Mouse (Mus musculus) CH12.LX (cell line): ENCODE results near the gene Prrt3. TPM values are rescaled to one million over a fixed set of nuclear protein-coding genes. Genes with fewer than 3 reads are reported as not detected.

Source experiments
- DNase-seq: peaks from one replicate; pipeline ENCODE4 v3.0.0-alpha.2; 2013; ENCODE audit errors: extremely low read depth
- H3K27ac ChIP-seq: 2 replicates; pipeline ENCODE4 v1.5.1; 2012; ENCODE audit warnings: low read depth, mild to moderate bottlenecking, control low read depth, moderate library complexity; ENCODE audit not compliant: insufficient read depth
- H3K27me3 ChIP-seq: replicated peaks from 2 replicates; pipeline ENCODE3; 2012; ENCODE audit warnings: inconsistent platforms
- H3K36me3 ChIP-seq, 2 experiments: replicated peaks in 1 of 2; 2 replicates each; pipeline versions ENCODE3 to v1.6.1; 2012; ENCODE audit warnings: inconsistent platforms in 1 of 2, low read length in 1 of 2, mild to moderate bottlenecking in 1 of 2, mixed read lengths in 1 of 2, moderate library complexity in 1 of 2; ENCODE audit not compliant: control insufficient read depth in 1 of 2, insufficient read depth in 1 of 2
- H3K4me1 ChIP-seq, 2 experiments: 2 replicates each; pipeline ENCODE4 v1.6.1; 2012; ENCODE audit warnings: inconsistent platforms in 1 of 2, moderate library complexity in 1 of 2; ENCODE audit not compliant: insufficient read depth in 2 of 2, control insufficient read depth in 1 of 2
- H3K4me2 ChIP-seq: 2 replicates; pipeline ENCODE4 v1.6.1; 2012; ENCODE audit warnings: low read depth, mild to moderate bottlenecking, control low read depth; ENCODE audit not compliant: poor library complexity, insufficient read depth, severe bottlenecking
- H3K4me3 ChIP-seq, 3 experiments: fragments of 150-350 bp in 1 of 3; sonication (generic) in 1 of 3; replicated peaks in 1 of 3; 2 replicates each; pipeline versions ENCODE3 to v1.5.1; 2011 to 2012; ENCODE audit warnings: low read depth in 2 of 3, low read length in 2 of 3, mild to moderate bottlenecking in 2 of 3, moderate library complexity in 2 of 3, control low read depth in 1 of 3, improper control_type of control experiment in 1 of 3, inconsistent platforms in 1 of 3, mixed read lengths in 1 of 3; ENCODE audit not compliant: poor library complexity in 1 of 3
- H3K79me2 ChIP-seq: replicated peaks from 2 replicates; pipeline ENCODE4 v1.6.1; 2012; ENCODE audit warnings: mild to moderate bottlenecking, moderate library complexity; ENCODE audit not compliant: control insufficient read depth, poor library complexity, insufficient read depth, severe bottlenecking; ENCODE audit errors: extremely low read depth
- H3K9ac ChIP-seq: 2 replicates; pipeline ENCODE4 v1.6.1; 2012; ENCODE audit warnings: low read depth, mild to moderate bottlenecking, control low read depth, moderate library complexity; ENCODE audit not compliant: insufficient read depth
- H3K9me3 ChIP-seq: replicated peaks from 2 replicates; pipeline ENCODE3; 2012; ENCODE audit warnings: low read length, inconsistent platforms, mixed read lengths
- CHD1 ChIP-seq: IDR thresholded peaks from 2 replicates; pipeline ENCODE4 v1.6.1; 2012; ENCODE audit warnings: low read depth, low read length, improper control_type of control experiment, inconsistent platforms
- CTCF ChIP-seq, 2 experiments: IDR thresholded peaks in 1 of 2; conservative IDR thresholded peaks in 1 of 2; 2 replicates each; pipeline ENCODE4 v1.5.1; 2011 to 2012; ENCODE audit warnings: low read depth in 2 of 2, low read length in 2 of 2, improper control_type of control experiment in 1 of 2, inconsistent platforms in 1 of 2, mild to moderate bottlenecking in 1 of 2, moderate library complexity in 1 of 2
- E2F4 ChIP-seq: IDR thresholded peaks from 2 replicates; pipeline ENCODE4 v1.6.1; 2011; ENCODE audit warnings: low read depth, low read length, improper control_type of control experiment; ENCODE audit not compliant: insufficient replicate concordance
- ELF1 ChIP-seq: IDR thresholded peaks from 2 replicates; pipeline ENCODE4 v1.6.1; 2014; ENCODE audit warnings: low read depth, mild to moderate bottlenecking, inconsistent platforms, low read length, improper control_type of control experiment
- HCFC1 ChIP-seq: IDR thresholded peaks from 2 replicates; pipeline ENCODE4 v1.6.1; 2012; ENCODE audit warnings: low read depth, mild to moderate bottlenecking, inconsistent platforms, low read length, improper control_type of control experiment
- IRF4 ChIP-seq: IDR thresholded peaks from 2 replicates; pipeline ENCODE4 v1.6.1; 2014; ENCODE audit warnings: low read depth, mild to moderate bottlenecking, inconsistent platforms, low read length, improper control_type of control experiment
- JUND ChIP-seq: conservative IDR thresholded peaks from 2 replicates; pipeline ENCODE4 v1.6.1; 2011; ENCODE audit warnings: low read depth, low read length, improper control_type of control experiment
- KAT2A ChIP-seq: IDR thresholded peaks from 2 replicates; pipeline ENCODE4 v1.6.1; 2012; ENCODE audit warnings: low read length, improper control_type of control experiment, inconsistent platforms; ENCODE audit not compliant: insufficient replicate concordance
- MAFK ChIP-seq: IDR thresholded peaks from 2 replicates; pipeline ENCODE4 v1.6.1; 2011; ENCODE audit warnings: low read length, improper control_type of control experiment; ENCODE audit not compliant: insufficient replicate concordance
- MAX ChIP-seq: IDR thresholded peaks from 2 replicates; pipeline ENCODE4 v1.6.1; 2011; ENCODE audit warnings: low read length, improper control_type of control experiment
- MEF2A ChIP-seq: IDR thresholded peaks from 2 replicates; pipeline ENCODE4 v1.6.1; 2014; ENCODE audit warnings: low read depth, mild to moderate bottlenecking, inconsistent platforms, low read length, improper control_type of control experiment, borderline replicate concordance
- NELFE ChIP-seq: IDR thresholded peaks from 2 replicates; pipeline ENCODE4 v1.6.1; 2011; ENCODE audit warnings: low read depth, low read length, improper control_type of control experiment
- POLR2AphosphoS2 ChIP-seq: IDR thresholded peaks from 2 replicates; pipeline ENCODE4 v1.6.1; 2011; ENCODE audit warnings: low read depth, low read length, improper control_type of control experiment
- RAD21 ChIP-seq: IDR thresholded peaks from 2 replicates; pipeline ENCODE4 v1.6.1; 2011; ENCODE audit warnings: low read depth, mild to moderate bottlenecking, low read length, improper control_type of control experiment, moderate library complexity
- TCF12 ChIP-seq: IDR thresholded peaks from 2 replicates; pipeline ENCODE4 v1.6.1; 2014; ENCODE audit warnings: low read depth, mild to moderate bottlenecking, inconsistent platforms, low read length, improper control_type of control experiment
- UBTF ChIP-seq: IDR thresholded peaks from 2 replicates; pipeline ENCODE4 v1.6.1; 2012; ENCODE audit warnings: low read depth, mild to moderate bottlenecking, inconsistent platforms, low read length, improper control_type of control experiment, moderate library complexity
- USF1 ChIP-seq: IDR thresholded peaks from 2 replicates; pipeline ENCODE4 v1.6.1; 2014; ENCODE audit warnings: low read depth, mild to moderate bottlenecking, inconsistent platforms, low read length, improper control_type of control experiment
- USF2 ChIP-seq: conservative IDR thresholded peaks from 2 replicates; pipeline ENCODE4 v1.6.1; 2011; ENCODE audit warnings: low read depth, low read length, improper control_type of control experiment
- ZKSCAN1 ChIP-seq: IDR thresholded peaks from 2 replicates; pipeline ENCODE4 v1.6.1; 2012; ENCODE audit warnings: low read depth, inconsistent platforms, low read length, improper control_type of control experiment, borderline replicate concordance
- dilution Hi-C: fragments of 300-500 bp; cut with MboI; formaldehyde crosslinking; loops from 2 replicates; pipeline ENCODE4 v1.14.3; 2020; ENCODE audit warnings: low sequenced_read_pairs; ENCODE audit not compliant: extremely low pct_unique_long_range_greater_than_20kb, extremely low pct_ligation_motif_present
- in situ Hi-C: fragments of 300-500 bp; cut with MboI; formaldehyde crosslinking; loops from 3 replicates; pipeline ENCODE4 v1.14.3; 2019; ENCODE audit warnings: low sequenced_read_pairs, low pct_ligation_motif_present, low pct_unique_long_range_greater_than_20kb, mixed read lengths
- polyA plus RNA-seq: library from polyadenylated mRNA; unstranded; fragments of >175 nt; gene quantifications from 2 replicates; pipeline ENCODE4 v1.2.1, GENCODE M21; 2012; ENCODE audit warnings: low read depth; ENCODE audit not compliant: insufficient read length
- total RNA-seq, 2 experiments: library from RNA; depleted of rRNA; stranded (reverse); fragments of 300-350 nt in 1 of 2; fragments of >200 nt in 1 of 2; gene quantifications; 2 replicates each; pipeline ENCODE4 v1.2.3; 2012 to 2014

Prrt3 gene
- total and polyA plus RNA-seq, 3 experiments: not detected

- Histone ChIP-seq H3K27me3 (no peaks in the 10 kb centered on the region), H3K4me3 (no peak overlapping the region), H3K36me3 (peaks cover 71 to 98% of the 10 kb centered on the region in 2 experiments), H3K9me3 (no peaks in the 10 kb centered on the region), H3K4me1 (peaks cover 0 to 7% of the 10 kb centered on the region in 2 experiments; a peak in 2 of 4 replicates), H3K27ac (no peak overlapping the region), H3K4me2 (no peak overlapping the region), H3K9ac (no peak overlapping the region), H3K79me2 (no peaks in the 10 kb centered on the region; the same call in 1 of the 2 replicates)
- dilution Hi-C loops (no loop called here), in situ Hi-C loops (no loop called here)
- TF ChIP-seq ZKSCAN1 (no peak), JUND (no peak)
- DNase-seq: no peak
Observed at GRCm38 (mm10) chr6:113517434-113518080, 15.8 kb upstream of the Prrt3 start.

GRCm38 (mm10) chr6:113514600-113514999, 12.9 kb upstream of the Prrt3 start:
- Histone ChIP-seq H3K9me3 (no peaks in the 10 kb centered on the region), H3K27me3 (no peaks in the 10 kb centered on the region), H3K36me3 (peaks cover 54 to 84% of the 10 kb centered on the region in 2 experiments), H3K9ac (no peak overlapping the region), H3K4me2 (no peak overlapping the region), H3K4me3 (no peak overlapping the region), H3K79me2 (no peaks in the 10 kb centered on the region), H3K4me1 (no peaks in the 10 kb centered on the region), H3K27ac (no peak overlapping the region)
- in situ Hi-C loops (no loop called here), dilution Hi-C loops (no loop called here)
- no peak for DNase-seq
- TF ChIP-seq UBTF (no peak), USF2 (no peak), MAFK (no peak), E2F4 (no peak), USF1 (no peak), MAX (no peak), KAT2A (no peak), NELFE (no peak), POLR2AphosphoS2 (no peak), CHD1 (no peak), IRF4 (no peak), CTCF (conservative IDR thresholded peaks at IDR 0.05 in 1 of 2, IDR thresholded peaks at IDR 0.05 in 1 of 2; ENCODE audit: low read depth in 2 of 2, low read length in 2 of 2) (no peak), ELF1 (no peak), MEF2A (no peak), TCF12 (no peak), JUND (no peak), HCFC1 (no peak), ZKSCAN1 (no peak), RAD21 (no peak)
